Mouse (Mus musculus) hindbrain, embryonic 12.5 days (tissue): ENCODE results near the gene Tmem150b. TPM values are rescaled to one million over a fixed set of nuclear protein-coding genes. Genes with fewer than 3 reads are reported as not detected.

Experiments used
- ATAC-seq: fragments of 200-750 bp; cut with Nextera tagmentation; 2 replicates; pipeline ENCODE4 v1.8.0; 2017; ENCODE audit warnings: moderate TSS enrichment; ENCODE audit not compliant: low FRiP score
- H3K27ac ChIP-seq: fragments of 300-500 bp; sonication (generic); 2 replicates; pipeline ENCODE4 v1.5.1; 2016; ENCODE audit warnings: mild to moderate bottlenecking
- H3K27me3 ChIP-seq: fragments of 300-500 bp; sonication (generic); 2 replicates; pipeline ENCODE4 v1.6.1; 2016; ENCODE audit warnings: mild to moderate bottlenecking
- H3K36me3 ChIP-seq: fragments of 300-500 bp; sonication (generic); 2 replicates; pipeline ENCODE4 v1.6.1; 2016; ENCODE audit warnings: mild to moderate bottlenecking
- H3K4me1 ChIP-seq: fragments of 300-500 bp; sonication (generic); 2 replicates; pipeline ENCODE4 v1.6.1; 2016
- H3K4me2 ChIP-seq: fragments of 300-500 bp; sonication (generic); replicated peaks from 2 replicates; pipeline ENCODE4 v1.6.1; 2016; ENCODE audit warnings: mild to moderate bottlenecking
- H3K4me3 ChIP-seq: fragments of 300-500 bp; sonication (generic); 2 replicates; pipeline ENCODE4 v1.5.1; 2016; ENCODE audit warnings: mild to moderate bottlenecking
- H3K9ac ChIP-seq: fragments of 300-500 bp; sonication (generic); 2 replicates; pipeline ENCODE4 v1.6.1; 2016; ENCODE audit warnings: mild to moderate bottlenecking, moderate library complexity
- H3K9me3 ChIP-seq: fragments of 300-500 bp; sonication (generic); replicated peaks from 2 replicates; pipeline ENCODE4 v1.6.1; 2016; ENCODE audit warnings: mild to moderate bottlenecking
- WGBS: fragments of 180-500 bp; shearing (Covaris S2); methylation state at CpG from one replicate; pipeline ENCODE4 v1.1.7; 2016; 5-methylcytosine and 5-hydroxymethylcytosine counted together
- polyA plus RNA-seq: library from polyadenylated mRNA; unstranded; fragments of >200 nt; fragmentation: Nextera tagmentation; extraction: Ambion mirVana; gene quantifications from 2 replicates; pipeline ENCODE4 v1.2.1, GENCODE M21; 2016

The Tmem150b gene
- polyA plus RNA-seq, 1 experiment from 2014 or later = 0.48 TPM

DNA sequence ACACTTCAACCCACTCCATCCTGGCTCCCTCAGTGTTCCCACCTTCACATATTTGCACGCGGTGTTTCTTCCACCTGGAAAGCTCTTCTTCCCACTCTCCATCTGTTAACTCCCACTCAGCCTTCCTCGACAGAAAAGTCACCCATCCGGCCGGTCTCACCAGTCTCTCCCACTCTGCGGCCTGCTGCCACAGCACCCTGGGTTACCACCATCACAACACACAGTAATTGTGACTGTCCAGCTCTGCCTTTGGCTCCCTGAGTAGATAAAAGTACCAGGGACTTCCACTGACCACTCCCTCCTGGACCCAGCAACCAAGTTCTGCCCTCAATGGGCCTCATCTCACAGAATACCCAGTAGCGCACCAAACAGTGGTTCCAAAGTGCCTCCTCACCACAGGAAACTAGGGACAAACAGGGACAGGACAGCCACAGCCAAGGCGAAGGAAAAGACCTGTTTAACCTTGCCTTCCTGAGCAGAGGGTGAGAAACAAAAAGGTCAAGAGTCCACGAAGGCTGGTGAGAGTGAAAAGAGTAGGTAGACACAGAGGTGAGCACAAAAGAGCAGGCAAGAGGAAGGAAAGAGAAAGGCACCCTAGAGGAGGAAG, 67.4 kb downstream of the Tmem150b start:
- ATAC-seq = no peak
- Histone ChIP-seq H3K4me3 (peak overlapping the region; percentile 88), H3K36me3 (peaks cover 10% of the 10 kb centered on the region), H3K27ac (0 out of 2 replicates have a peak overlapping the region, but pooled peaks have one; percentile 97), H3K4me1 (peaks cover 42% of the 10 kb centered on the region), H3K9me3 (no peaks in the 10 kb centered on the region), H3K9ac (peak overlapping the region; percentile 95), H3K4me2 (peak overlapping the region; percentile 87), H3K27me3 (no peaks in the 10 kb centered on the region)
- 53% methylated on average over 9 of the region's 9 CpGs for WGBS

Other genes with a start within 250 kb of the Tmem150b start
- gene Ppp1r12c, start 223.6 kb downstream of the Tmem150b start, polyA plus RNA-seq = 65.8 and 72.0 TPM in 2 replicates
- 19.2 and 72.4 TPM in 2 replicates for gene Tnnt1, start 208.9 kb downstream of the Tmem150b start, polyA plus RNA-seq
- gene Tnni3, start 201.0 kb downstream of the Tmem150b start, polyA plus RNA-seq = 2.2 and 3.1 TPM in 2 replicates
- 2.5 and 3.6 TPM in 2 replicates for gene Dnaaf3, start 192.8 kb downstream of the Tmem150b start, polyA plus RNA-seq
- gene Syt5, start 177.7 kb downstream of the Tmem150b start, polyA plus RNA-seq = 32.9 and 33.2 TPM in 2 replicates
- gene Ptprh, start 121.2 kb downstream of the Tmem150b start, polyA plus RNA-seq = 0.13 and 0.40 TPM in 2 replicates
- gene Tmem86b, start 93.8 kb downstream of the Tmem150b start, polyA plus RNA-seq = 3.2 and 3.5 TPM in 2 replicates
- gene Ppp6r1, start 66.2 kb downstream of the Tmem150b start, polyA plus RNA-seq = 15.0 and 17.1 TPM in 2 replicates
- gene Hspbp1, start 40.2 kb downstream of the Tmem150b start, polyA plus RNA-seq = 108 and 110 TPM in 2 replicates
- gene Brsk1, start 34.6 kb downstream of the Tmem150b start, polyA plus RNA-seq = 5.8 and 5.9 TPM in 2 replicates
- gene Kmt5c, start 14.9 kb upstream of the Tmem150b start, polyA plus RNA-seq = 87.5 and 91.5 TPM in 2 replicates
- 37.6 and 39.8 TPM in 2 replicates for gene Cox6b2, start 27.8 kb upstream of the Tmem150b start, polyA plus RNA-seq
- not detected in 2 replicates for gene Fam71e2, start 46.1 kb upstream of the Tmem150b start, polyA plus RNA-seq
- gene Il11, start 57.6 kb upstream of the Tmem150b start, polyA plus RNA-seq = 0.34 TPM in 1 of 2 replicates, not detected in the other
- not detected in 2 replicates for gene Tmem190, start 57.7 kb upstream of the Tmem150b start, polyA plus RNA-seq
- gene Tmem238, start 64.4 kb upstream of the Tmem150b start, polyA plus RNA-seq = 2.9 and 4.0 TPM in 2 replicates
- 290 and 306 TPM in 2 replicates for gene Rpl28, start 67.6 kb upstream of the Tmem150b start, polyA plus RNA-seq
- gene Ube2s, start 87.3 kb upstream of the Tmem150b start, polyA plus RNA-seq = 331 and 348 TPM in 2 replicates
- gene Shisa7, start 119.4 kb upstream of the Tmem150b start, polyA plus RNA-seq = 5.3 and 6.7 TPM in 2 replicates
- gene Isoc2b, start 145.0 kb upstream of the Tmem150b start, polyA plus RNA-seq = 5.1 and 7.0 TPM in 2 replicates
- 0.88 and 1.2 TPM in 2 replicates for gene Isoc2a, start 151.9 kb upstream of the Tmem150b start, polyA plus RNA-seq
- not detected in 2 replicates for gene Gm36210, start 181.3 kb upstream of the Tmem150b start, polyA plus RNA-seq
- 4.3 and 4.8 TPM in 2 replicates for gene Zfp628, start 190.0 kb upstream of the Tmem150b start, polyA plus RNA-seq
- 12.3 and 14.3 TPM in 2 replicates for gene Nat14, start 196.8 kb upstream of the Tmem150b start, polyA plus RNA-seq
- 1.6 and 2.2 TPM in 2 replicates for gene Ssc5d, start 200.5 kb upstream of the Tmem150b start, polyA plus RNA-seq
- not detected in 2 replicates for gene Sbk2, start 239.2 kb upstream of the Tmem150b start, polyA plus RNA-seq
- 0.19 and 0.23 TPM in 2 replicates for gene Sbk3, start 245.9 kb upstream of the Tmem150b start, polyA plus RNA-seq